Mouse (Mus musculus) CH12.LX (cell line): ENCODE data around the gene Kntc1. TPM values are rescaled to one million over a fixed set of nuclear protein-coding genes. Genes with fewer than 3 reads are reported as not detected.
A peak's percentile ranks its signal among the peaks of the same experiment; 100 is the strongest.
"Not testable (repeated sequence)": the region's sequence is repeated elsewhere in the genome, so short reads cannot be mapped to it uniquely, and the experiment has no call there.

ENCODE experiments used
- DNase-seq: peaks from one replicate; pipeline ENCODE4 v3.0.0-alpha.2; 2013; ENCODE audit errors: extremely low read depth
- H3K27ac ChIP-seq: 2 replicates; pipeline ENCODE4 v1.5.1; 2012; ENCODE audit warnings: low read depth, mild to moderate bottlenecking, control low read depth, moderate library complexity; ENCODE audit not compliant: insufficient read depth
- H3K27me3 ChIP-seq: replicated peaks from 2 replicates; pipeline ENCODE3; 2012; ENCODE audit warnings: inconsistent platforms
- H3K36me3 ChIP-seq, 2 experiments: replicated peaks in 1 of 2; 2 replicates each; pipeline versions ENCODE3 to v1.6.1; 2012; ENCODE audit warnings: inconsistent platforms in 1 of 2, low read length in 1 of 2, mild to moderate bottlenecking in 1 of 2, mixed read lengths in 1 of 2, moderate library complexity in 1 of 2; ENCODE audit not compliant: control insufficient read depth in 1 of 2, insufficient read depth in 1 of 2
- H3K4me1 ChIP-seq, 2 experiments: 2 replicates each; pipeline ENCODE4 v1.6.1; 2012; ENCODE audit warnings: inconsistent platforms in 1 of 2, moderate library complexity in 1 of 2; ENCODE audit not compliant: insufficient read depth in 2 of 2, control insufficient read depth in 1 of 2
- H3K4me2 ChIP-seq: 2 replicates; pipeline ENCODE4 v1.6.1; 2012; ENCODE audit warnings: low read depth, mild to moderate bottlenecking, control low read depth; ENCODE audit not compliant: poor library complexity, insufficient read depth, severe bottlenecking
- H3K4me3 ChIP-seq, 3 experiments: fragments of 150-350 bp in 1 of 3; sonication (generic) in 1 of 3; replicated peaks in 1 of 3; 2 replicates each; pipeline versions ENCODE3 to v1.5.1; 2011 to 2012; ENCODE audit warnings: low read depth in 2 of 3, low read length in 2 of 3, mild to moderate bottlenecking in 2 of 3, moderate library complexity in 2 of 3, control low read depth in 1 of 3, improper control_type of control experiment in 1 of 3, inconsistent platforms in 1 of 3, mixed read lengths in 1 of 3; ENCODE audit not compliant: poor library complexity in 1 of 3
- H3K79me2 ChIP-seq: replicated peaks from 2 replicates; pipeline ENCODE4 v1.6.1; 2012; ENCODE audit warnings: mild to moderate bottlenecking, moderate library complexity; ENCODE audit not compliant: control insufficient read depth, poor library complexity, insufficient read depth, severe bottlenecking; ENCODE audit errors: extremely low read depth
- H3K9ac ChIP-seq: 2 replicates; pipeline ENCODE4 v1.6.1; 2012; ENCODE audit warnings: low read depth, mild to moderate bottlenecking, control low read depth, moderate library complexity; ENCODE audit not compliant: insufficient read depth
- H3K9me3 ChIP-seq: replicated peaks from 2 replicates; pipeline ENCODE3; 2012; ENCODE audit warnings: low read length, inconsistent platforms, mixed read lengths
- BHLHE40 ChIP-seq: IDR thresholded peaks from 2 replicates; pipeline ENCODE4 v1.6.1; 2011; ENCODE audit warnings: mild to moderate bottlenecking, low read depth, low read length, improper control_type of control experiment
- CHD1 ChIP-seq: IDR thresholded peaks from 2 replicates; pipeline ENCODE4 v1.6.1; 2012; ENCODE audit warnings: low read depth, low read length, improper control_type of control experiment, inconsistent platforms
- EP300 ChIP-seq: IDR thresholded peaks from 2 replicates; pipeline ENCODE4 v1.6.1; 2011; ENCODE audit warnings: low read length, improper control_type of control experiment
- GABPA ChIP-seq: IDR thresholded peaks from 2 replicates; pipeline ENCODE4 v1.6.1; 2012; ENCODE audit warnings: low read depth, low read length, improper control_type of control experiment, inconsistent platforms; ENCODE audit not compliant: insufficient replicate concordance
- IRF4 ChIP-seq: IDR thresholded peaks from 2 replicates; pipeline ENCODE4 v1.6.1; 2014; ENCODE audit warnings: low read depth, mild to moderate bottlenecking, inconsistent platforms, low read length, improper control_type of control experiment
- JUN ChIP-seq: IDR thresholded peaks from 2 replicates; pipeline ENCODE4 v1.6.1; 2011; ENCODE audit warnings: low read depth, mild to moderate bottlenecking, low read length, improper control_type of control experiment, moderate library complexity; ENCODE audit not compliant: insufficient read depth
- MAX ChIP-seq: IDR thresholded peaks from 2 replicates; pipeline ENCODE4 v1.6.1; 2011; ENCODE audit warnings: low read length, improper control_type of control experiment
- MAZ ChIP-seq: IDR thresholded peaks from 2 replicates; pipeline ENCODE4 v1.6.1; 2012; ENCODE audit warnings: low read depth, mild to moderate bottlenecking, inconsistent platforms, low read length, improper control_type of control experiment, moderate library complexity
- MEF2A ChIP-seq: IDR thresholded peaks from 2 replicates; pipeline ENCODE4 v1.6.1; 2014; ENCODE audit warnings: low read depth, mild to moderate bottlenecking, inconsistent platforms, low read length, improper control_type of control experiment, borderline replicate concordance
- MXI1 ChIP-seq: IDR thresholded peaks from 2 replicates; pipeline ENCODE4 v1.6.1; 2011; ENCODE audit warnings: mild to moderate bottlenecking, low read depth, low read length, improper control_type of control experiment
- POLR2A ChIP-seq: IDR thresholded peaks from 2 replicates; pipeline ENCODE4 v1.6.1; 2011; ENCODE audit warnings: low read depth, mild to moderate bottlenecking, improper control_type of control experiment, low read length
- SIN3A ChIP-seq: IDR thresholded peaks from 2 replicates; pipeline ENCODE4 v1.6.1; 2012; ENCODE audit warnings: low read length, improper control_type of control experiment, inconsistent platforms
- TBP ChIP-seq: conservative IDR thresholded peaks from 2 replicates; pipeline ENCODE4 v1.6.1; 2011; ENCODE audit warnings: low read depth, low read length, improper control_type of control experiment
- ZMIZ1 ChIP-seq: IDR thresholded peaks from 2 replicates; pipeline ENCODE4 v1.6.1; 2012; ENCODE audit warnings: low read depth, mild to moderate bottlenecking, inconsistent platforms, low read length, improper control_type of control experiment
- dilution Hi-C: fragments of 300-500 bp; cut with MboI; formaldehyde crosslinking; loops from 2 replicates; pipeline ENCODE4 v1.14.3; 2020; ENCODE audit warnings: low sequenced_read_pairs; ENCODE audit not compliant: extremely low pct_unique_long_range_greater_than_20kb, extremely low pct_ligation_motif_present
- in situ Hi-C: fragments of 300-500 bp; cut with MboI; formaldehyde crosslinking; loops from 3 replicates; pipeline ENCODE4 v1.14.3; 2019; ENCODE audit warnings: low sequenced_read_pairs, low pct_ligation_motif_present, low pct_unique_long_range_greater_than_20kb, mixed read lengths
- polyA plus RNA-seq: library from polyadenylated mRNA; unstranded; fragments of >175 nt; gene quantifications from 2 replicates; pipeline ENCODE4 v1.2.1, GENCODE M21; 2012; ENCODE audit warnings: low read depth; ENCODE audit not compliant: insufficient read length
- total RNA-seq, 2 experiments: library from RNA; depleted of rRNA; stranded (reverse); fragments of 300-350 nt in 1 of 2; fragments of >200 nt in 1 of 2; gene quantifications; 2 replicates each; pipeline ENCODE4 v1.2.3; 2012 to 2014

Gene Kntc1
- total and polyA plus RNA-seq, 3 experiments, result 30.4 to 37.4 (median 30.5) TPM

- TF ChIP-seq CHD1 (peak; percentile 54; the same call in 1 of the 2 replicates), SIN3A (0 out of 2 replicates have a peak, but pooled peaks have one; percentile 68), POLR2A (no peak), MXI1 (0 out of 2 replicates have a peak, but pooled peaks have one; percentile 29)
- H3K79me2 ChIP-seq, result peaks cover 76% of the 10 kb centered on the region
- dilution Hi-C loops (no loop called here), in situ Hi-C loops (no loop called here)
- H3K27me3 ChIP-seq, result no peaks in the 10 kb centered on the region
- no peak overlapping the region for H3K27ac ChIP-seq
- H3K4me3 ChIP-seq, result peak overlapping the region; percentile 73 to 77 (median 74)
- peaks cover 5 to 54% of the 10 kb centered on the region in 2 experiments for H3K4me1 ChIP-seq
- peaks cover 18 to 45% of the 10 kb centered on the region in 2 experiments for H3K36me3 ChIP-seq
- peak overlapping the region; percentile 100 for H3K4me2 ChIP-seq
- no peak for DNase-seq
- H3K9me3 ChIP-seq, result no peaks in the 10 kb centered on the region
- H3K9ac ChIP-seq, result peak overlapping the region; percentile 97
Measured at GRCm38 (mm10) chr5:123747604-123748003, 1.9 kb upstream of the Kntc1 start.

DNA sequence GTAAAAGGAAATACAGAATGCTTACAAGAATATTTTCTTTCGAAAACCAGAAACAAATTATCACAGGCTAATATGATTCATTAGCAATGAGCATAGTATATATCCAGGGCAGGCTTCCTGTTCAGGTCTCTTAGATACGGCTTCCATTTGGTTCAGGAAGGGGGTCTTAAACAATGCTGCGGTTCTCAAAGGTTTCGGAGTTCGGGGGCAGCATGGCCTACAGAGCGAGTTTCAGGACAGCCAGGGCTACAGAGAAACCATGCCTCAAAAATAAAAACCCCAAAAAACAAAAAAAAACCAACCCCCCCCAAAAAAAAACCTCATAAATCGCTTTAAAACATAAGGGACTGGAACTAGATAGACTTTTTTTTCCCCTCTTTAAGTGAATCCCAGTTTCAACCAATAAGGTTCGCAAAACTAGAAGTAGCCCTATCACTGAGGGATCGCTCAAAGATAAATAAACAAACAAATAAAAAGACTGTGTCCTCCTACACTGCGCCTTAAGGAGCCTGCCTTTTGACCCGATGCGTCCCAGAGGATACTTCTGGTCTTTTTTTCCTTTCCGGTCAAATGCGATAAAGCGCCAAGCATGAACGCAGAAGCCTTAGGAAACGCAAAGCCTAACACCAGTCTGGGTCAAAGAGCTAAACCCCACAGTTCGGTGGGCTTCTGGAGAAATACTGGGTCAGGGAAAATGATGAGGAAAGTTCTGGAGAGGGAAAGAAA, 1.0 kb upstream of the Kntc1 start:
- H3K4me3 ChIP-seq, result peak overlapping the region; percentile 73 to 77 (median 74)
- H3K36me3 ChIP-seq, result peaks cover 20 to 44% of the 10 kb centered on the region in 2 experiments
- dilution Hi-C loops (no loop called here), in situ Hi-C loops (no loop called here)
- H3K9ac ChIP-seq, result peak overlapping the region; percentile 97
- no peaks in the 10 kb centered on the region for H3K9me3 ChIP-seq
- no peaks in the 10 kb centered on the region for H3K27me3 ChIP-seq
- H3K4me1 ChIP-seq, result peaks cover 5 to 54% of the 10 kb centered on the region in 2 experiments
- H3K79me2 ChIP-seq, result peaks cover 75% of the 10 kb centered on the region
- peak overlapping the region; percentile 93; the same call in 1 of the 2 replicates for H3K27ac ChIP-seq
- 0 out of 2 replicates have a peak, but pooled peaks have one; percentile 31 for TF ChIP-seq CHD1
- no peak for TF ChIP-seq BHLHE40
- DNase-seq, result peak; percentile 24
- H3K4me2 ChIP-seq, result peak overlapping the region; percentile 37; the same call in 1 of the 2 replicates

GRCm38 (mm10) chr5:123765506-123765905, 16.0 kb downstream of the Kntc1 start:
- no peak for TF ChIP-seq ZMIZ1
- TF ChIP-seq MEF2A, result no peak
- TF ChIP-seq IRF4, result no peak
- no peak for TF ChIP-seq EP300
- no peak for TF ChIP-seq MAZ
- no peak for TF ChIP-seq GABPA
- no peak for TF ChIP-seq TBP
- no peak for TF ChIP-seq BHLHE40
- TF ChIP-seq JUN, result no peak
- no peak for TF ChIP-seq MAX

DNA sequence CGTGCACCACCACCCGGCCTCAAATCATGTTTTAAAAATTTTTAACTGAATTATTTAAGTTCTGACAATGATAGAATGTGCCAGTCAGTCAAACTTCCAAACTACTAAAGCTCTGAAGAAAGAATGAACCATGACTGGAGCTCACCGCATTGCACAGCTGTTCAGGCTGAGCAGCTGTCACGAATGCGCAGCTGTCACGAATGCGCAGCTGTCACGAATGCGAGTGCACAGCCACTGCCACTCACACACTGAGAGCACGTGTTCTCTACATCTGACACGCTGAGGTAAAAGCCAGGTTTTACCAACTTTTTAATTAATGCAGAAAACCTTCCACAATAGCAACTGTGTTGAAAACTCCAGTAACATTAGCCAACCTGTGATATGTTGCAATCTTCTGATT, 16.9 kb downstream of the Kntc1 start:
- H3K27ac ChIP-seq, DNase-seq, H3K9ac ChIP-seq, in situ Hi-C loops, H3K9me3 ChIP-seq, H3K4me1 ChIP-seq, H3K27me3 ChIP-seq, H3K4me2 ChIP-seq, H3K79me2 ChIP-seq, H3K4me3 ChIP-seq, dilution Hi-C loops: not testable (repeated sequence)
- H3K36me3 ChIP-seq, result peaks cover 63 to 86% of the 10 kb centered on the region in 2 experiments

More at GRCm38 (mm10) chr5:123765506-123765905, 16.0 kb downstream of the Kntc1 start:
- Histone ChIP-seq H3K9ac (no peak overlapping the region), H3K27me3 (no peaks in the 10 kb centered on the region), H3K4me2 (no peak overlapping the region), H3K27ac (no peak overlapping the region), H3K9me3 (no peaks in the 10 kb centered on the region), H3K4me3 (no peak overlapping the region), H3K36me3 (peaks cover 60 to 85% of the 10 kb centered on the region in 2 experiments), H3K4me1 (no peaks in the 10 kb centered on the region), H3K79me2 (no peaks in the 10 kb centered on the region)
- DNase-seq, result no peak
- dilution Hi-C loops, result no loop called here
- in situ Hi-C loops, result no loop called here
